Mouse (Mus musculus) liver, embryonic 15.5 days (tissue): ENCODE data around the gene Tiam2. TPM values are rescaled to one million over a fixed set of nuclear protein-coding genes. Genes with fewer than 3 reads are reported as not detected.

Experiments used
- ATAC-seq: fragments of 200-750 bp; cut with Nextera tagmentation; 2 replicates; pipeline ENCODE4 v1.8.0; 2017; ENCODE audit warnings: moderate number of reproducible peaks, mild to moderate bottlenecking, moderate library complexity; ENCODE audit not compliant: insufficient read depth
- H3K27ac ChIP-seq: fragments of 300-500 bp; sonication (generic); replicated peaks from 2 replicates; pipeline ENCODE4 v1.5.1; 2015; ENCODE audit warnings: mild to moderate bottlenecking, inconsistent platforms
- H3K27me3 ChIP-seq: fragments of 300-500 bp; sonication (generic); 2 replicates; pipeline ENCODE4 v1.6.1; 2015; ENCODE audit warnings: mild to moderate bottlenecking, inconsistent platforms
- H3K36me3 ChIP-seq: fragments of 300-500 bp; sonication (generic); replicated peaks from 2 replicates; pipeline ENCODE4 v1.6.1; 2015; ENCODE audit warnings: moderate library complexity, mild to moderate bottlenecking, inconsistent platforms
- H3K4me1 ChIP-seq: fragments of 300-500 bp; sonication (generic); replicated peaks from 2 replicates; pipeline ENCODE4 v1.6.1; 2015; ENCODE audit warnings: inconsistent platforms
- H3K4me2 ChIP-seq: fragments of 300-500 bp; sonication (generic); 2 replicates; pipeline ENCODE4 v1.6.1; 2015; ENCODE audit warnings: moderate library complexity, mild to moderate bottlenecking, inconsistent platforms
- H3K4me3 ChIP-seq: fragments of 300-500 bp; sonication (generic); replicated peaks from 2 replicates; pipeline ENCODE4 v1.5.1; 2015; ENCODE audit warnings: mild to moderate bottlenecking, inconsistent platforms
- H3K9ac ChIP-seq: fragments of 300-500 bp; sonication (generic); 2 replicates; pipeline ENCODE4 v1.6.1; 2015; ENCODE audit warnings: moderate library complexity, mild to moderate bottlenecking, inconsistent platforms
- H3K9me3 ChIP-seq: fragments of 300-500 bp; sonication (generic); replicated peaks from 2 replicates; pipeline ENCODE4 v1.6.1; 2016; ENCODE audit warnings: inconsistent platforms
- WGBS: fragments of 180-500 bp; shearing (Covaris S2); methylation state at CpG from one replicate; pipeline ENCODE4 v1.1.7; 2015; ENCODE audit warnings: mixed read lengths; ENCODE audit not compliant: insufficient replicate concordance; 5-methylcytosine and 5-hydroxymethylcytosine counted together
- polyA plus RNA-seq: library from polyadenylated mRNA; unstranded; fragments of >200 nt; fragmentation: Nextera tagmentation; extraction: Ambion mirVana; gene quantifications from 2 replicates; pipeline ENCODE4 v1.2.1, GENCODE M21; 2015

Tiam2 gene
- 0.67 and 0.73 TPM in 2 replicates for polyA plus RNA-seq

- H3K4me2 ChIP-seq = peak within 1 kb of the TSS; percentile 71
- H3K36me3 ChIP-seq = no peaks in the 10 kb centered on the region
- H3K4me3 ChIP-seq = peak within 1 kb of the TSS; percentile 52
- no peaks in the 10 kb centered on the region for H3K9me3 ChIP-seq
- no peak within 1 kb of the TSS for H3K27ac ChIP-seq
- WGBS = under 1% methylated on average over 55 of the region's 55 CpGs
- H3K9ac ChIP-seq = no peak within 1 kb of the TSS; the same call in 1 of the 2 replicates
- H3K4me1 ChIP-seq = peaks cover 13% of the 10 kb centered on the region
- peak; percentile 65 for ATAC-seq
- H3K27me3 ChIP-seq = peaks cover 42% of the 10 kb centered on the region
These were observed at the start of gene Tiam2 for GRCm38 (mm10) chr17:3326148-3326902. Tiam2 (plus strand) TSS chr17:3326573.

GRCm38 (mm10) chr17:3280321-3280720, 46.1 kb upstream of the Tiam2 start:
- no peaks in the 10 kb centered on the region for H3K4me1 ChIP-seq
- ATAC-seq = no peak
- no peak overlapping the region for H3K4me2 ChIP-seq
- 46% methylated on average over 2 of the region's 2 CpGs for WGBS
- no peak overlapping the region for H3K4me3 ChIP-seq
- H3K9ac ChIP-seq = no peak overlapping the region
- no peaks in the 10 kb centered on the region for H3K9me3 ChIP-seq
- H3K27me3 ChIP-seq = no peaks in the 10 kb centered on the region
- H3K27ac ChIP-seq = no peak overlapping the region
- no peaks in the 10 kb centered on the region for H3K36me3 ChIP-seq

GRCm38 (mm10) chr17:3281939-3282338, 44.4 kb upstream of the Tiam2 start:
- Histone ChIP-seq H3K4me2 (no peak overlapping the region), H3K4me1 (no peaks in the 10 kb centered on the region), H3K27ac (no peak overlapping the region), H3K9ac (no peak overlapping the region), H3K4me3 (no peak overlapping the region), H3K9me3 (no peaks in the 10 kb centered on the region), H3K36me3 (no peaks in the 10 kb centered on the region), H3K27me3 (no peaks in the 10 kb centered on the region)
- ATAC-seq = no peak
- WGBS = 80% methylated on average over 5 of the region's 5 CpGs

GRCm38 (mm10) chr17:3285030-3285671, 41.2 kb upstream of the Tiam2 start:
- H3K4me2 ChIP-seq = no peak overlapping the region
- H3K4me3 ChIP-seq = no peak overlapping the region
- no peak overlapping the region for H3K27ac ChIP-seq
- no peaks in the 10 kb centered on the region for H3K36me3 ChIP-seq
- H3K27me3 ChIP-seq = no peaks in the 10 kb centered on the region
- no peak for ATAC-seq
- no peak overlapping the region for H3K9ac ChIP-seq
- WGBS = 36% methylated on average over 8 of the region's 8 CpGs
- H3K9me3 ChIP-seq = no peaks in the 10 kb centered on the region
- peaks cover 4% of the 10 kb centered on the region; the same call in 1 of the 2 replicates for H3K4me1 ChIP-seq

- Histone ChIP-seq H3K4me2 (no peak overlapping the region), H3K27me3 (no peaks in the 10 kb centered on the region), H3K9me3 (no peaks in the 10 kb centered on the region), H3K4me3 (no peak overlapping the region), H3K27ac (no peak overlapping the region), H3K9ac (no peak overlapping the region), H3K4me1 (peaks cover 4% of the 10 kb centered on the region; the same call in 1 of the 2 replicates), H3K36me3 (no peaks in the 10 kb centered on the region)
- ATAC-seq = no peak
- WGBS = 44% methylated on average over 8 of the region's 8 CpGs
These were observed 40.1 kb upstream of the Tiam2 start for GRCm38 (mm10) chr17:3286123-3286825.

- 18% methylated on average over 6 of the region's 6 CpGs for WGBS
- ATAC-seq = no peak
- no peaks in the 10 kb centered on the region for H3K9me3 ChIP-seq
These were observed 38.0 kb upstream of the Tiam2 start for GRCm38 (mm10) chr17:3288341-3288740.

GRCm38 (mm10) chr17:3295097-3295496, 31.3 kb upstream of the Tiam2 start:
- 20% methylated on average over 2 of the region's 2 CpGs for WGBS
- Histone ChIP-seq H3K4me3 (no peak overlapping the region), H3K9me3 (no peaks in the 10 kb centered on the region), H3K36me3 (no peaks in the 10 kb centered on the region), H3K4me2 (no peak overlapping the region), H3K9ac (no peak overlapping the region), H3K27ac (no peak overlapping the region), H3K27me3 (no peaks in the 10 kb centered on the region), H3K4me1 (no peaks in the 10 kb centered on the region)
- ATAC-seq = no peak

More at GRCm38 (mm10) chr17:3288341-3288740, 38.0 kb upstream of the Tiam2 start:
- no peak overlapping the region for H3K9ac ChIP-seq
- no peak overlapping the region for H3K4me2 ChIP-seq
- H3K27ac ChIP-seq = no peak overlapping the region
- H3K27me3 ChIP-seq = no peaks in the 10 kb centered on the region
- H3K4me1 ChIP-seq = peaks cover 4% of the 10 kb centered on the region; the same call in 1 of the 2 replicates
- no peak overlapping the region for H3K4me3 ChIP-seq
- H3K36me3 ChIP-seq = no peaks in the 10 kb centered on the region

- Histone ChIP-seq H3K9ac (no peak overlapping the region), H3K4me1 (no peaks in the 10 kb centered on the region), H3K36me3 (no peaks in the 10 kb centered on the region), H3K27me3 (no peaks in the 10 kb centered on the region), H3K4me2 (no peak overlapping the region), H3K27ac (no peak overlapping the region), H3K4me3 (no peak overlapping the region), H3K9me3 (no peaks in the 10 kb centered on the region)
- WGBS = 51% methylated on average over 6 of the region's 6 CpGs
- ATAC-seq = no peak
These were observed 26.9 kb upstream of the Tiam2 start for GRCm38 (mm10) chr17:3299487-3299886.

GRCm38 (mm10) chr17:3305926-3306325, 20.4 kb upstream of the Tiam2 start:
- Histone ChIP-seq H3K9ac (no peak overlapping the region), H3K9me3 (no peaks in the 10 kb centered on the region), H3K27ac (no peak overlapping the region), H3K4me3 (no peak overlapping the region), H3K4me2 (no peak overlapping the region), H3K27me3 (no peaks in the 10 kb centered on the region), H3K4me1 (no peaks in the 10 kb centered on the region), H3K36me3 (no peaks in the 10 kb centered on the region)
- 48% methylated on average over 2 of the region's 2 CpGs for WGBS
- ATAC-seq = no peak

- 6% methylated on average over 60 of the region's 60 CpGs for WGBS
- no peak overlapping the region for H3K27ac ChIP-seq
These were observed 12.4 kb upstream of the Tiam2 start for GRCm38 (mm10) chr17:3313711-3314624.

More at GRCm38 (mm10) chr17:3313711-3314624, 12.4 kb upstream of the Tiam2 start:
- H3K4me1 ChIP-seq = 0 out of 2 replicates have a peak, but pooled peaks cover 3% of the 10 kb centered on the region
- H3K4me2 ChIP-seq = peak overlapping the region; percentile 75
- no peaks in the 10 kb centered on the region for H3K36me3 ChIP-seq
- H3K9ac ChIP-seq = peak overlapping the region; percentile 40; the same call in 1 of the 2 replicates
- H3K27me3 ChIP-seq = peaks cover 16% of the 10 kb centered on the region
- peak overlapping the region; percentile 49 for H3K4me3 ChIP-seq
- H3K9me3 ChIP-seq = no peaks in the 10 kb centered on the region
- peak; percentile 88 for ATAC-seq
